Mouse (Mus musculus): Measurements from ENCODE around the gene Gbp7.
"Not testable (repeated sequence)": the region's sequence is repeated elsewhere in the genome, so short reads cannot be mapped to it uniquely, and the experiment has no call there.

The Gbp7 gene

DNA sequence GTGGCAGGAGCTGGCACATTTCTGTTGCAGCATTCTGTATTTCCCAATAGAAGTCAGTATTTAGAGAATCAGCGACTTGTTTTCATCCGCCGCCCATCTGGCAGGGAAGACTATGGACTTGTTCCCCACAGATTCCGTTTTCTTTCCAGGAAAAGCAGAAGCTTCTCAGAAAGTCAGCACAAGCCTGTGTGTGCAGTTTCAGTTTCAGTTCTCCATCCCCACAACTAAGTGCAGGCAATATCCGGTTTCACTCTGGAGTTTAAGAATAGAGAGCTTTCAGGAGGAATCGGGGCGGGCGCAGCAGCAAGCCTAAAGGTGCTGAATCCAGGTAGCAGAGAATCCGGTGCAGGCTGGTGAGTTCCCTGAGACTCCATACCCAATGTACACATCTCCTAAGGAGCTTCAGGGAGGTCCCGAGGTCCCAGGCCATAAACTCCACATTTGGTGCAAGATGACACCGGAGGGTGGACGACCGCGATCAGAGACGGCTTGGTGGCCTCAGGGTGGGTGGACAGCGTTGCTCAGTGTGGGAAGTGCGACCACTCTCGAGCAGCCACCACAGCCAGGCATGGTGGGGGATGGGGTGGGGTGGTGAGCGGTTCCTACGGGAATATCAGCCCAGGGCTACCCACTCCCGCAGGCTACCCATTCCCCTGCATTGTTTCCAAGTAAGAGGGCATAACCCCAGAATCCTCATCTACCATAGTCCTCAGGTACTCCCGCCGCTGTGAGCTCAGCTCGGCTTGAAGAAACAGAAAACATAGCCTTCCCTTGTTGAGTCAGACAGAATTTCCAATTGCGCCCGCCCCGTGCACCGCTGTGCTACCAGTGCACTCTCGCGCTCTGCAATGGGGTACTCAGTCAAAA is at the start of gene Gbp7:
Gene Gbp7 (plus strand): TSS at position 256 of the 867 bp plus-strand sequence.
- peak; percentile 70 to 72 for DNase-seq (ENCODE audit: low spot score in 2 of 2)

DNA sequence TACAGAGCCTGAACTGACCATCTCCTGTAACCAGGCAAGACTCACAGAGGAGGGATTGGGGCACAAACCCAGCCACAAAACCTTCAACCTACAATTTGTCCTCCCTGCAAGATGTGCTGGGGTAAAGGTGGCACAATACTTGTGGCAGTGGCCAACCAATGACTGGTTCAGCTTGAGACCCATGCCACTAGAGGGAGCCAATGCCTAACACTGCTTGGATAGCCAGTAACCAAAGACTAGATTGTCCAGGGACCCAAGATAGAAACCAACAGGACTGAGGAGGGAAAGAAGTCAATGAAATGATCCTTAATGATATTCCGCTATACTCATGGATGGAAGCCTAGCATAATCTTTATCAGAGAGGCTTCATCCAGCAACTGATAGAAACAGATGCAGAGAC is 39.7 kb upstream of the Gbp7 start:
- DNase-seq (ENCODE audit: low spot score in 2 of 2), result peak; percentile 40 to 73

DNA sequence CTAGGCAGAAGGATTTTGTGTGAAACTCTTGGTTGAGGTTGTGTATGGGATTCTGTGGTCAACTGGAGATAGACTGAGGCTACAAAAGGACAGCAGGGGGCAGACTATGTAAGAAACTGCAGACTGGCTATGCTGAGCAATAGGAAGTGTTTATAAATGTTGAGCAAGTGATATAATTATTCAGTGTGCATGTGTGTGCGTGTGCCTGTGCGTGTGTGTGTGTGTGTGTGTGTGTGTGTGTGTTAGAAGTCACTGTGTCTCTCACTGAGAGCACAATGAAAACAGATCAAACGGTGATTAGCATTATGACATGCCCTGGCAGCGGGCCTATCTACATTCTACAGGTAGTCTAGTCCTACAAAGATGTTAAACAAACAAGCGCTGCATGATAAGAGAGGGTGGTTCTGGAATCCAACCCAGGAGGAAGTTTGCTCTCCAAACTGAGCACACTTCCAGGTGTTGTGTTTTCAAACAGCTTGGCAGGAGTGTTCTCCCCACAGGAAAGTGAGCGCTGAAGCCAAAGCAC is 36.5 kb upstream of the Gbp7 start, which contains the start of gene Gbp5:
Gene Gbp5 (plus strand): TSS at position 443 of the 526 bp plus-strand sequence.
- peak; percentile 43 to 50 for DNase-seq (ENCODE audit: low spot score in 2 of 2)

DNA sequence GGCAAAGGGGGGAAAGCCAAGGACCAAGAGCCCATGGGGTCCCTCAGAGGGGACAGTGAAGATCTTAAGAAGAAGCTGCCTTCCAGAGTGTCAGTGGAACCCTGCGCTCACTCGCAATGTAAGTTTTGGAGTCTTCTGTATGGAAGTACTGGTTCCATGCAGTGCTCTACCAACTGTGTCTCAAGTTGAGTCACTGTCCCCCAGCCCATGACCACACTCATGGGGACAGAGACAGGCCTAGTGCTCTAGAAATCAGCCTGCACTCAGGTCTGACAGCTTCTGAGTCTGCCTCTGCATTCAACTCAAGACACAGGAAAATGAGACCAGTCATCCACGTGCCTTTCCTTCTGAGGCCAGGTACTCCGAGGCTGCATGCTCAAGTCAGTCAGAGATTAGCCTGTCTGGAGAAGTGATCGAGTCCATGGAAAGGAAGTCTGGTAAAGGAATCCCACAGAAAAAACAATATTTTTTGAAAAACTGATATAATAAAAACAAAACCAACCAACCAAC is 34.9 kb upstream of the Gbp7 start:
- no peak for DNase-seq (ENCODE audit: low spot score in 2 of 2)

DNA sequence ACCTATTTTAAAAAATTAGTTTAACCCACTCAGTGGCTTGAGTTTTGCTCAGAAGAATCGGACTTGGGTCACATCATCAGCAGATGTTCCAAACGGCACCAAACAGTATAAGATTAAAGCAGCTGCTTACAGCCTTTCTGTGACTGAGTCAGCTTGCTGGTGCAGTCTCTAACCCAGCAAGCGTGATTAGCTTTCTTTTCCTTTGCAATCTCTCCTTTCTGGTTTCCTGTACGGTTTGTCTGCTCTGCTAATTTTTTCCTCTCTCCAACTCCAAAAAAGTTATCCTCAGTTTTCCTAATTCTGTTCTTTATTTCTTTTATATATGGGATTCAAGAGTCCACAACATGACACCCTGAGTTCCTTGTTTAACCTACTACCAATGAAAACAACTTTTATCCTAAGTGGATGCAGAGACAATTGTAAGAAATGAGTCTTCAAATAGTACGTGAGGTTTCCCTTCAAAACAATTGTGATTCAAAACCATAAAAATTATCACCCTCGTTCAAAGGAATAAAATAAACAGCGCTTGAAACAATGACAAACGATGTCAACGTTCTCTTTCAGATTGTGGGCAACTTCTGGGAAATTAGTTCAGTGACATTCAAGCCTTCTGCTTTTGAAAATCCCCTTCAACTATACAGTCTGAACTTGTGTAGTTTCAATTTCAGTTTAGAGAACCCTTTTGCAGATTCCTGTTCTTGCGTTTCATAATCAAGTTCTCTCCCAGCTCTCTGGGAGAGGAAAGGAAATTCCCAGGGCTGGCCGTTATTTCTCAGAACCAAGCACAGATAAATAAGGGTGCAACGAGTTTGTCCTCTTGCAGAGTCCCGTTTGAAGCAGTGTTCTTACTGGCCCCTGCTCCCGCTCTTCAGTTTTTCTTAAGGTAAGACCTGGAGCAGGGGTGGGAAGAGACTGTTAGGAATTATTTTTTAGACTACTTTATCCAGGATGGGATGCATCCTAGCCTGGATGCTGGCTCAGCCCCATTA is 33.7 kb upstream of the Gbp7 start:
- no peak for DNase-seq (ENCODE audit: low spot score in 2 of 2)

DNA sequence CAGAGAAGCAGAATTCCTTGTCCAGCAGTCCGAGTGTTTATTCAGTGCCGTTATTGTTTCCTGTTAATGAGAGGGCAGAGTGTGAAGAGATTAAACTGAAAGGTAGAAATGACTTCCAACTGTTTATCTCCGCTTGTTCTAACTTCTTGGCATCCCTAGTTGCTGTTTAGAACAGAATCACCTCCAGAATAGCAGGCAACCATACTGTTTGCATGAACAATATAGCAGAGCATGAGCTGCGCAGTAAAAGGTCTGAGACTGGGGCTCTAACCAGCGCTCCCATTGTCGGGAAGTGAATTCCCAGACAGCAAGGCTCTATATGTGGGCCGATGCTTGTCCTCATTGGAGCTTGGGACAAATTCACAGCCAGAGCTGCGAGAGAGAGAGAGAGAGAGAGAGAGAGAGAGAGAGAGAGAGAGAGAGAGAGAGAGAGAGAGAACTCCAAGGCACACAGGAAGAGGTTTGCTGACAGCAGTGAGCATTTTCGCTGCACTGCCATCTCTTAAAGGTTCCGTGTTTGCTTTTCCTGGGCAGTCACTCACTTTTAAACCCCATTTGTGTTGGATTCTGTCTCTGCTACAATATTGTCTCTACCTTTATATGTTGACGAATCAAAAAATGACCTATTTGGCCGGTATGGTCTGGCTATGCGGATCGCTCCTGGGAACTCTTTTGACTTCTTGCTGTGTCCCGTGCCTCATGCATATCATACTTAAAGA is 32.9 kb upstream of the Gbp7 start:
- no peak for DNase-seq (ENCODE audit: low spot score in 2 of 2)

DNA sequence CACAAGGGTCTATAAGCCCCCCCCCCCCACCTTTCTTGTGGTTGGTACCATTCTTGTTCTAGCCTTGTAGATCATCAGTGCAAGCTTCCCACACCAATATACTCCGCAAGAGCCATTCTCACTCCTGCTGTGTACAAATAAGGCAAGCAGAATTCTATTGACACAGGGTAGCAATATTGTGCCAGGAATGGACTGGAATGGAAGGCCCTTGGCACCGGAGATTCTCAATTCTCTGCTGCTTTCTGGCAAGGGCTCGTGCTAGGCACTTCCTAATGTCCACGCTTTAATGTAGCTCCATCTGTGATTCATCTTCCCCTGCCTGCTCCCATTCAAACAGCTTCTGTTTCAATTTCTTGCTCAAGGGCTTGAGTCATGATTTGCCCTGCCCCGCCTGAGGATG is 31.2 kb upstream of the Gbp7 start:
- DNase-seq (ENCODE audit: low spot score in 2 of 2), result no peak

DNA sequence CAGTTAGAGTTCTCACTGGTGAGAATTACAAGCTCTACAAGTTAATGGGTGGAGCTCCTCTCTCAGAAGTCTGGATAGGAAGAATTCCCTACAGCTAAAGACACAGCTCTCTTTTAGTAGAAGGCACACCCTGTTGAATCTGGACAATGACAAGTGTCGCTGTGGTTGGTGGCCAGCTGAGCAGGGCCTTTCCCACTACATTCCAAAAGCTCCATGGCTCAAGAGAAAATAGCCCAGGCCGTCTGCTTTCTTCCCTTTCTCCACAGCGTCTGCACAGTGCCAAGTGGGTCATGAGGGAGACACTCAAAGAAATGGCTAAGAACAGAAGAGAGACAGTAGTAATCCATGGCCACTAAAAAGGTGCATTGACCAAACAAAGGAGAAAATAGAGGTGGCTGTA is 2.0 kb upstream of the Gbp7 start:
- peak in 1 of 2 experiments; percentile 26 for DNase-seq (ENCODE audit: low spot score in 2 of 2)

DNA sequence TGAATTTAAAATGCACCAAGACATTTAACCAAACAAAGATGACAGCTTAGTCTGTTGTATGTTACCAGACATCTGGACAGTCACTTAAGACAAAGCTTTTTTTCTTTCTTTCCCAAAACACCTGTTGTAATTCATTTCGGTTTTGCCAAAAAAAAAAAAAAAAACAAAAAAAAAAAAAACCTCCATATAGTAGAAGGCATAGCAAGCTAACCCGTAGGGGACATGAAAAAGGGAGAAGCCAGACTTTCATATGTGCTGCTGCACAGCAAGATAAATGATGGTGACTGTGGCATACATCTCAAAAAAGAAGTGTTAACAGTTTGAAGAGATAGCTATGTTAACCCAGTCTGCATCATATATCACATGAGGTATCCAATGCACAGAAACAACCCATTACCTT is 545 bp upstream of the Gbp7 start:
- no peak for DNase-seq (ENCODE audit: low spot score in 2 of 2)

DNA sequence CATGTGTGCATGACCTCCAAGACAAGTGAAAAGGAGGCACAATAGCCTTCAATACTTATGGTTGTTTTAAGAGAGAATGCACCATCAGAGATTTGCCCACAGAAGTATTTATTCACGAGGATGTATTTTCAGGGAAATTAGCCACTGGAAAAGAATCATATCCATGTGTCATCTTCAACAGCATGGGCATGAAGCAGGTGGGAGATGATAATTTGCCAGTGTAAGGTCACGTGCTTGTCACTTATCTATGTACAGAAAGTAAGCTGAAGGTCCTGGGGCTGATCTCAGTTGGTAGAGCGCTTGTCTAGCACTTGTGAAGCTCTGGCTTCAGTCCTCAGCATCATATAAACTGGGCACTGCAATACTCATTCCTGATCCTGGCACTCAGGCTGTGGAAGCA is 1.5 kb downstream of the Gbp7 start:
- no peak for DNase-seq (ENCODE audit: low spot score in 2 of 2)

DNA sequence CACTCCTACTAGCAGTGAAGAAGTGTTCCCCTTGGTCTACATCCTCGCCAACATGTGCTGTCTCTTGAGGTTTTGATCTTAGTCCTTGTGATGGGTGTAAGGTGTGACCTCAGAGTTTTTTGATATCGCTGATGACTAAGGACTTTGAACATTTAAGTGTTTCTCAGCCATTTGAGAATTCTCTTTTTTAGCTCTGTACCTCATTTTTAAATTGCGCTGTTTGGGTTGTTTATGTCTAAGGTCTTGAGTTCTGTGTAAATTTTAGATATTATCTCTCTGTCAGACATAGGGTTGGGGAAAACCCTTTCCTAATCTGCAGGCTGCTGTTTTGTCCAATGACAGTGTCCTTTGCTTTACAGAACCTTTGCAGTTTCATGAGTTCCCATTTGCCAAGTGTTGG is 3.0 kb downstream of the Gbp7 start:
- no peak for DNase-seq (ENCODE audit: low spot score in 2 of 2)

DNA sequence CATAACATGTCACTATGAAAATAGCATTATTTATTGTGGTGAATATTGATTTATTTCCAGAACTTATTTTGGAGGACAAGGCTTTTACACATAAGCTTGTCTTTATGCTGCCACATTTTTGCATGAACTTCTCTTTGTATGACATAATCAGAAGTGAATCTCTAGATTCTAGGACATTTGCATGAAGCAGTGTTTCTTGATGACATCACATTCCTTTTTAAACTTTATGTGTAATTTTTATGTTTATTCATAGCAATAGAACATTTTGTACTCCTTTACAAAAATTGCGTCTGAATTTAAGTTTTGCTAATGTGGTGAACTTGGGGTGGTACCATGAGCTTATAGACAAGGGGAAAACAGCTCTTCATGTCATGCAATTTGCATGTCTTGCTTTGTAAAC is 5.5 kb downstream of the Gbp7 start:
- DNase-seq (ENCODE audit: low spot score in 2 of 2), result no peak

DNA sequence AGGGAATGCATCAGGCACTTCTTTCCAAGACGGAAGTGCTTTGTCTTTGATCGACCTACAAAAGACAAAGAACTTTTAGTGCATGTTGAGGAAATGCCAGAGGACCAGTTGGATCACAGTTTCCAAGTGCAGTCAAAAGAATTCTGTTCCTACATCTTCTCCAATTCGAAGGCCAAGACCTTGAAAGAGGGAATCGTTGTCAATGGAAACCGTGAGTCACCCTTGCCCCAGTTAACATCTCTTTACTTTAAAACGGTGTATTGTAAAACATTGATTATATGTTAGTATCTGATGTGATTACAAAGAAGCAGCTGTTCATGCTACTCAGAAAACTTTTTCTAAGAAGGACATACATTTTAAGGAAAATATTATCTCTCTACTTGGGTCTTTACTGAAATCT is 11.2 kb downstream of the Gbp7 start:
- no peak for DNase-seq (ENCODE audit: low spot score in 2 of 2)

DNA sequence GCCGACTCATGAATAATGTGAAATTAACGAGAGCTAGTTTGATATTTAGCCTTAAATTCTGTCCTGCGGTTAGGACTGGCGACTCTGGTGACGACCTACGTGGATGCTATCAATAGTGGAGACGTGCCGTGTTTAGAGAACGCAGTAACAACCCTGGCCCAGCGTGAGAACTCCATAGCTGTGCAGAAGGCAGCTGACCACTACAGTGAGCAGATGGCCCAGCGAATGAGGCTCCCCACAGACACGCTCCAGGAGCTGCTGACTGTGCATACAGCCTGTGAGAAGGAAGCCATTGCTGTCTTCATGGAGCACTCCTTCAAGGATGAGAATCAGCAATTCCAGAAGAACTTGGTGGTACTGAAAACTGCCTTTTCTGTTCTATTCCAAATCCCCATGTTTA is 12.6 kb downstream of the Gbp7 start:
- not testable (repeated sequence) for DNase-seq (ENCODE audit: low spot score in 2 of 2)

DNA sequence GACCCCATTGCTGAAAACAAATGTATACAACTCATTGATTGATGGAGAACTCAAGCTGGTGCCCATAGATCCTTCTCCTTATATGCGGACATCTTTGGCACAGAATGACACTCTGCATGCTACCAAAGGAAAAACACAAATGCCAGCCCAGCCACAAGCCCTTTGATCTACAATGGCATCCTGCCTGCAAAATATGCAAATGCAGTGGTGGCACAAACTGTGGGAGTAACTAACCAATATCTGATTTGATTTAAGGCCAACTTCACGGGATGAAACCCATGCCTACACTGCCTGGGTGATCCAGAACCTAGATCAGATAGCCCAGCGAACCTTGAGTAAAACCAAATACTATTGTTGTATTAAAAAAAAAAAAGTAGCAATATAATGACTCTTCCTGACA is 16.5 kb downstream of the Gbp7 start:
- DNase-seq (ENCODE audit: low spot score in 2 of 2), result no peak

DNA sequence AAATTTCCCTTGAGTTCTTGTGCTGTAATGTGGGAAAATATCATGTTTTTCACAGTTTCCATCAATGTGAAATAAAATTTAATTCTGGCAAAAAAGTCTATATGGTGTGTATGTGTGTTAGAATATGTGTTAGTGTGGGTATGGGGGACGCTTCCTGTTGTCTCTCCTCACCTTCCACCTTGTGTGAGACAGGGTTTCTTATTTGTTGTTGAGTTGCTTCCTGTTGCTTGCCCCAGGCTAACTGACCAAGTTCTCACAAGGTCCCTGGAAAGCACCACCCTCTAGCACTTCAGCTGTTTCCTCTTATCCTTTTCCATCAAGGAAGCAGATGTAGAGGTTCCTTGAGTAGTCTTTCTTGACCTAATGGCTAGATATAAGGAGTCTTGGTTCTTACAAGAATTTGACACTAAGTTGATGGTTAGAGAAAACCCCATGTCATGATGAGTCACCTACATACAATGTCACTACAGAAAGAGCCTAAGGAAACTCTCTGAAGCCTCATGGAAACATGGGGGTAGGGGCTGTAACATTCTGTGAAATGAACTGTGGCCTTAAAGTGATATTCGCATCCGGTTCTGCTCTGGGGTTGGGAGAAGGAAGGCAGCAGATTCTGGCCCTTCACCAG is 20.0 kb downstream of the Gbp7 start:
- no peak for DNase-seq (ENCODE audit: low spot score in 2 of 2)

DNA sequence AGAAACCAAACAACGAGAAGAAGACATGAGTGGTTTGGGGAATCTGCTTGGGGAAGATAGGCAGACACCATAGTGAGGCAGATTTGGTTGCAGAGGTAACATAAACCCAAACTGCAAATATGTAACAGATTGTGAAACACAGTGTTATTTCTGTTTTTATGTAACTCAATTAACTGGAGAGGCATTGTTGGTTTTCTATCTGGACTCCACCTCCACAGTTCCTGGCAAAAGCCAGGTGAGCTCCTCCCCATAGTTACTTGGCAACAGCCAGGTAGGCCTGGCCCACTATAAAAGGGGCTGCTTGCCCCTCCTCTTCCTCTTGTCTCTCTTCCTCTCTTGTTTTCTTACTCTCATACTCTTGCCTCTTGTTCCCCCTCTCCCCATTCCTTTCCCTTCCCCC is 24.5 kb downstream of the Gbp7 start:
- DNase-seq (ENCODE audit: low spot score in 2 of 2), result no peak

DNA sequence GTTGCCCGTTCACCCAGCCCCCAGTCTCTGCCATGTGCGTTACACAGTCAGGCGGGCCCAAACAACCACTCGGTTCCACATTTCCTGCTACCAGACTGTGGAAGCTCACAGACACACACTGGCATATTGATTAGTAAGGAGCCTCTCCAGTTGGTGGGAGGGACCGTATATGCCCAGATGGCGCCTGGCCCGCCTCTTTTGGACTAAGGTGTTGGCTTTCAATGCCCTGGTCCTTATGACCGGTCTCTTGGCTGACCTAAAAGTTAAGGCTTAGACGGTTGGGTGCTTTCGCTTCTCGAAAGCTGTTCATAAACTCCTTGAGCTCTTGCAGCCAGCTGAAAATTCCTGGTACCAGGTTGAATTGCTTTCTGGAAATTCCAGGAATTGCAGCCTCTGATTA is 25.5 kb downstream of the Gbp7 start:
- DNase-seq (ENCODE audit: low spot score in 2 of 2), result no peak

DNA sequence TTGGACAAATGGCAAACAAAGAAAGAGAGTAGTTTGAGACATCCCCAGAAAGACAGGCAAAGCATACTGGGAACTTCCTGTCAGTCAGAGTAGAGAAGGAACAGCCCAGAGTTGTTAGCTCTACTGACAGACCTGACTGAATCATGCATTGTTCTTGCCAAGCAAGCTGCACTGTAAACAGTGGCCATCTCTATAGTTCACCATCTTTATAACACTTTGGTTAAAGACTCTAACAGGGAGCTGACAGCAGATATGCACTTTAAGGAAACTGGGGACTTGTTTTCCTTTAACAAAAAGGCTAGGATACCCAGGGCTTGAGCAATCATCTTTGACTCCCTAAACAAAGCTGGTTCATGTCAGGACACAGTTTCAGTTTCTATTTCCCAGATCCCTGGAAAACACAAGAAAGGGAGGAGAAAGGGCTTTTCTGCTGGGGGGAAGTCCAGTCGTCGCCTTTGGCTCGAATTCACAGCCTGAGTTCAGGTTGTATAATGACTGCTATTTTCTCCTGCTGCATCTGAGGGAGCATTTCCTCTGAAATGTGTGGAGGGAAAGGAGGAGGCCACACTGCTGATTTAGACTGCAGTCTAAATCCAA is 29.6 kb downstream of the Gbp7 start, which contains the start of gene Gbp3:
Gene Gbp3 (plus strand): TSS at position 395 of the 597 bp plus-strand sequence.
- DNase-seq (ENCODE audit: low spot score in 2 of 2), result no peak

DNA sequence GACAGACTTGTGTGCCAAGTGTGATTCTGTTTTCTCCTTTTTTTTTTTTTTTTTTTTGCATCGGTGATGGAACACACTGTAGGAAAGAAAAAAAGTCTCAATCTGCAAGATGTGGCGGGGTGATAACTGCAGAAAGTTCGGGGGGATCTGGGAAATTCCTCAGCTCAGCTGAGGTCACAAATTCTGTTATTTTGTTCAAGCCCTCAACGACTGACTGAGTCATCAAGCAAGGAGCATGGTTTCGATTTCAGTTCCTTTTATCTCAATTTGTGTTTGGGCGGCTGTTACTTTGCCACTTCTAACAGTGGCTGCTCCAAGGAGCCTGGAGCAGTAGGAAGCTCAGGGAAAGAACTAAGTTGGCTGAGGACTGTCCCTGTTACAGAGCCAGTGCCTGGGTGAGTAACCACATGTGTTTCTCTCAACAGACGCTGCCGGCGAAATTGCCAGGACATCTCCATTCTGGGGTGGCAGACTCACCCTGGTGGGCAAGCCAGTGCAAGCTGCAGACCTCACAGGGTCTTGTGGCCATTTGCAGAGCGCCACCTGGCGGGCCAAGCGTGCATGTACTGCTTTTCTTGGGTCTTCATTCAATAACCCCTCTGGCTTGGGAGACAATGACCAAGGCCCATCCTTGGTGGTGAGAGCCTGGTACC is 30.3 kb downstream of the Gbp7 start:
- DNase-seq (ENCODE audit: low spot score in 2 of 2), result peak; percentile 80 to 87
